Mouse (Mus musculus) MEL (cell line): ENCODE data around the gene Inppl1. TPM values are rescaled to one million over a fixed set of nuclear protein-coding genes. Genes with fewer than 3 reads are reported as not detected.

Source experiments
- DNase-seq: peaks from one replicate; pipeline ENCODE4 v3.0.0; 2011; ENCODE audit warnings: low read depth, low spot score
- H3K27ac ChIP-seq: 2 replicates; pipeline ENCODE4 v1.5.1; 2012; ENCODE audit warnings: low read depth, mild to moderate bottlenecking, control low read depth, low read length, moderate library complexity; ENCODE audit not compliant: control insufficient read depth
- H3K27me3 ChIP-seq, 2 experiments: fragments of 150-350 bp in 1 of 2; sonication (generic) in 1 of 2; 2 replicates each; pipeline ENCODE4 v1.6.1; 2012; ENCODE audit warnings: low read length in 2 of 2, mild to moderate bottlenecking in 2 of 2, improper control_type of control experiment in 1 of 2, moderate library complexity in 1 of 2; ENCODE audit not compliant: insufficient read depth in 2 of 2, control insufficient read depth in 1 of 2
- H3K36me3 ChIP-seq, 2 experiments: 2 replicates each; pipeline ENCODE4 v1.6.1; 2012 to 2014; ENCODE audit warnings: low read length in 2 of 2, improper control_type of control experiment in 1 of 2, inconsistent platforms in 1 of 2, mild to moderate bottlenecking in 1 of 2; ENCODE audit not compliant: insufficient read depth in 2 of 2, control insufficient read depth in 1 of 2
- H3K4me1 ChIP-seq, 2 experiments: fragments of 150-350 bp in 1 of 2; sonication (generic) in 1 of 2; 2 replicates each; pipeline ENCODE4 v1.6.1; 2012; ENCODE audit warnings: low read length in 2 of 2, improper control_type of control experiment in 1 of 2, mild to moderate bottlenecking in 1 of 2; ENCODE audit not compliant: insufficient read depth in 2 of 2, control insufficient read depth in 1 of 2
- H3K4me3 ChIP-seq, 2 experiments: fragments of 150-350 bp in 1 of 2; sonication (generic) in 1 of 2; 2 replicates each; pipeline ENCODE4 v1.5.1; 2012; ENCODE audit warnings: low read depth in 2 of 2, low read length in 2 of 2, mild to moderate bottlenecking in 2 of 2, moderate library complexity in 2 of 2, control low read depth in 1 of 2, improper control_type of control experiment in 1 of 2; ENCODE audit not compliant: control insufficient read depth in 1 of 2, insufficient read depth in 1 of 2
- H3K79me2 ChIP-seq: 2 replicates; pipeline ENCODE4 v1.6.1; 2012; ENCODE audit warnings: mild to moderate bottlenecking, low read length, moderate library complexity; ENCODE audit not compliant: control insufficient read depth, poor library complexity, insufficient read depth
- H3K9ac ChIP-seq: 2 replicates; pipeline ENCODE4 v1.6.1; 2012; ENCODE audit warnings: low read depth, mild to moderate bottlenecking, control low read depth, low read length, moderate library complexity; ENCODE audit not compliant: control insufficient read depth, poor library complexity, severe bottlenecking
- H3K9me3 ChIP-seq: fragments of 150-350 bp; sonication (generic); replicated peaks from 2 replicates; pipeline ENCODE4 v1.6.1; 2012; ENCODE audit warnings: mild to moderate bottlenecking, low read length, improper control_type of control experiment, moderate library complexity; ENCODE audit not compliant: insufficient read depth
- BHLHE40 ChIP-seq: IDR thresholded peaks from 2 replicates; pipeline ENCODE4 v1.6.1; 2012; ENCODE audit warnings: low read depth, mild to moderate bottlenecking, inconsistent platforms, low read length, improper control_type of control experiment, borderline replicate concordance
- CHD1 ChIP-seq: IDR thresholded peaks from 2 replicates; pipeline ENCODE4 v1.6.1; 2012; ENCODE audit warnings: low read depth, mild to moderate bottlenecking, inconsistent platforms, low read length, improper control_type of control experiment
- CHD2 ChIP-seq: IDR thresholded peaks from 2 replicates; pipeline ENCODE4 v1.6.1; 2011; ENCODE audit warnings: low read length, improper control_type of control experiment
- CTCF ChIP-seq, 3 experiments: IDR thresholded peaks in 2 of 3; conservative IDR thresholded peaks in 1 of 3; 2 replicates each; pipeline ENCODE4 v1.5.1; 2011 to 2012; ENCODE audit warnings: low read length in 3 of 3, low read depth in 2 of 3, mild to moderate bottlenecking in 2 of 3, improper control_type of control experiment in 1 of 3, inconsistent platforms in 1 of 3, mixed read lengths in 1 of 3, moderate library complexity in 1 of 3; ENCODE audit not compliant: control insufficient read depth in 1 of 3, insufficient read depth in 1 of 3, poor library complexity in 1 of 3, severe bottlenecking in 1 of 3
- EP300 ChIP-seq, 2 experiments: IDR thresholded peaks; 2 replicates each; pipeline ENCODE4 v1.6.1; 2011; ENCODE audit warnings: improper control_type of control experiment in 2 of 2, low read length in 2 of 2, low read depth in 1 of 2, mild to moderate bottlenecking in 1 of 2
- ETS1 ChIP-seq: IDR thresholded peaks from 2 replicates; pipeline ENCODE4 v1.6.1; 2012; ENCODE audit warnings: low read depth, mild to moderate bottlenecking, inconsistent platforms, low read length, improper control_type of control experiment, moderate library complexity
- GABPA ChIP-seq: IDR thresholded peaks from 2 replicates; pipeline ENCODE4 v1.6.1; 2012; ENCODE audit warnings: low read depth, mild to moderate bottlenecking, inconsistent platforms, low read length, improper control_type of control experiment, moderate library complexity
- GATA1 ChIP-seq: IDR thresholded peaks from 2 replicates; pipeline ENCODE4 v1.6.1; 2011; ENCODE audit warnings: low read depth, low read length, improper control_type of control experiment
- MAFK ChIP-seq: IDR thresholded peaks from 2 replicates; pipeline ENCODE4 v1.6.1; 2011; ENCODE audit warnings: low read depth, mild to moderate bottlenecking, low read length, improper control_type of control experiment, borderline replicate concordance
- MEF2A ChIP-seq: IDR thresholded peaks from 2 replicates; pipeline ENCODE4 v1.6.1; 2014; ENCODE audit warnings: low read depth, mild to moderate bottlenecking, inconsistent platforms, low read length, improper control_type of control experiment; ENCODE audit not compliant: poor library complexity, insufficient replicate concordance, severe bottlenecking; ENCODE audit errors: extremely low read depth
- MYB ChIP-seq: IDR thresholded peaks from 2 replicates; pipeline ENCODE4 v1.6.1; 2011; ENCODE audit warnings: mild to moderate bottlenecking, low read depth, low read length, improper control_type of control experiment
- NELFE ChIP-seq: IDR thresholded peaks from 2 replicates; pipeline ENCODE4 v1.6.1; 2011; ENCODE audit warnings: low read depth, low read length, improper control_type of control experiment
- POLR2A ChIP-seq, 2 experiments: IDR thresholded peaks; 2 replicates each; pipeline ENCODE4 v1.6.1; 2011 to 2012; ENCODE audit warnings: low read length in 2 of 2, mild to moderate bottlenecking in 2 of 2, control low read depth in 1 of 2, improper control_type of control experiment in 1 of 2, low read depth in 1 of 2, moderate library complexity in 1 of 2; ENCODE audit not compliant: control insufficient read depth in 1 of 2, insufficient read depth in 1 of 2, poor library complexity in 1 of 2
- RCOR1 ChIP-seq: IDR thresholded peaks from 2 replicates; pipeline ENCODE4 v1.6.1; 2012; ENCODE audit warnings: low read depth, mild to moderate bottlenecking, inconsistent platforms, low read length, improper control_type of control experiment
- SIN3A ChIP-seq: IDR thresholded peaks from 2 replicates; pipeline ENCODE4 v1.6.1; 2012; ENCODE audit warnings: low read length, improper control_type of control experiment, inconsistent platforms
- TCF12 ChIP-seq: IDR thresholded peaks from 2 replicates; pipeline ENCODE4 v1.6.1; 2014; ENCODE audit warnings: low read depth, mild to moderate bottlenecking, inconsistent platforms, low read length, improper control_type of control experiment, moderate library complexity
- USF2 ChIP-seq, 2 experiments: IDR thresholded peaks; 2 replicates each; pipeline ENCODE4 v1.6.1; 2011 to 2012; ENCODE audit warnings: improper control_type of control experiment in 2 of 2, low read length in 2 of 2, borderline replicate concordance in 1 of 2, inconsistent platforms in 1 of 2, low read depth in 1 of 2, mild to moderate bottlenecking in 1 of 2; ENCODE audit not compliant: insufficient read depth in 1 of 2
- ZC3H11A ChIP-seq: IDR thresholded peaks from 2 replicates; pipeline ENCODE4 v1.6.1; 2012; ENCODE audit warnings: low read depth, mild to moderate bottlenecking, inconsistent platforms, low read length, improper control_type of control experiment
- polyA plus RNA-seq, 2 experiments: library from polyadenylated mRNA; stranded (reverse) in 1 of 2; unstranded in 1 of 2; fragments of >175 nt in 1 of 2; fragments of >200 nt in 1 of 2; gene quantifications; 2 replicates each; pipeline versions ENCODE4 v1.2.1 to v1.2.4; 2012; ENCODE audit warnings: low replicate concordance in 2 of 2, low read depth in 1 of 2; ENCODE audit not compliant: insufficient read length in 2 of 2, insufficient read depth in 1 of 2, missing spikeins in 1 of 2
- total RNA-seq: library from RNA; depleted of rRNA; stranded (reverse); fragments of 300-350 nt; gene quantifications from 2 replicates; pipeline ENCODE4 v1.2.3, GENCODE M21; 2012

The Inppl1 gene
- total and polyA plus RNA-seq, 3 experiments = 9.5 to 31.3 TPM; not detected in 1

DNA sequence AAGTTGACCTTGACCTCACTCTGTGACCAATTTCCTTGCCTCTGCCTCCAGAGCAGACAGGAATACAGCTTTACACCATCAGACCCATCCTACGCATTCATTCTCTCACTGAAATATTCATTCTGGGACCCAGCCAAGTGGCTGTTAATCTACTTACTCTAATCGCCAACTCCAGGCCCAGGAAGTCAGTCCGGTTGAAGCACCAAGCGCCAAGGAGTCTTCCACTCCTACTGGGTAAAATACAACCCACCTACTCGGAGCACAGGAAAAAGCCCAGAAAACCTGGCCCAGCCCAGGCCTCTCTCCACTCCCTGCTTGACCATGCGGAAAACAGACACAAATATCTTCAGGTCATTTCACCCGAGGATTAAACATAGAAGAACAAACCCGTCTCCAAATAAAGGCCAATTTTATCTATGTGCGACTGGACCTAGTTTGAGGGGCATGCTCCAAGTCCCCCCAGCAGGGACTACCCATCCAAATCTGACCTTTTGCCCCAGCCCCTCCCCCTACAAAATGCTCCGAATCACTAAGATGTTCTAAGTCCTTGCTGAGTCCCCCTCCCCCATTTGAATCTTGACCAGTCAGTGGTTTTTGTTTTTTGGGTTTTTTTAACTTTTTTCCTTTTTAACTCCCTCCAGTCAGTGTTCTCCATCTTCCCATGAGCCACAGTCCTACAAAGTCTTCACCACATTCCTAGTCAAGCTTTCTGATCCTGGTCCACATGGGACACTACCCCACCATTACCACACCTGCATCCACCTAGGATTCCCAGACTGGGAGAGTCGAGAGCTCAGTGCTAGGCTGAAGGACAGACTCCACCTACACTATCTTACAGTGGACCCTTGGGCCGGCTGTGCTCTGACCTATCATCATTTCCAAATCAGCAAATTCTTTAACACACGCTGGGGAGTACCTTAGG lies 30.5 kb upstream of the Inppl1 start:
- Histone ChIP-seq H3K4me3 (no peak overlapping the region), H3K4me1 (no peaks in the 10 kb centered on the region), H3K36me3 (no peaks in the 10 kb centered on the region), H3K9ac (no peak overlapping the region), H3K27me3 (no peaks in the 10 kb centered on the region; a peak in 1 of 4 replicates), H3K27ac (no peak overlapping the region), H3K9me3 (no peaks in the 10 kb centered on the region), H3K79me2 (no peaks in the 10 kb centered on the region)
- no peak for TF ChIP-seq CTCF (IDR thresholded peaks at IDR 0.05 in 2 of 3, conservative IDR thresholded peaks at IDR 0.05 in 1 of 3; ENCODE audit: control insufficient read depth in 1 of 3, insufficient read depth in 1 of 3, low read depth in 2 of 3, low read length in 3 of 3, poor library complexity in 1 of 3, severe bottlenecking in 1 of 3)
- no peak for TF ChIP-seq GATA1
- no peak for TF ChIP-seq ETS1
- TF ChIP-seq ZC3H11A = no peak
- no peak for TF ChIP-seq TCF12
- TF ChIP-seq RCOR1 = no peak
- no peak for TF ChIP-seq CHD2
- no peak for TF ChIP-seq BHLHE40
- TF ChIP-seq EP300 (IDR thresholded peaks at IDR 0.05; ENCODE audit: low read depth in 1 of 2, low read length in 2 of 2) = no peak
- TF ChIP-seq NELFE = no peak
- TF ChIP-seq POLR2A (IDR thresholded peaks at IDR 0.05; ENCODE audit: control insufficient read depth in 1 of 2, insufficient read depth in 1 of 2, low read depth in 1 of 2, low read length in 2 of 2, poor library complexity in 1 of 2) = no peak
- TF ChIP-seq USF2 (IDR thresholded peaks at IDR 0.05; ENCODE audit: borderline replicate concordance in 1 of 2, insufficient read depth in 1 of 2, low read depth in 1 of 2, low read length in 2 of 2) = no peak
- TF ChIP-seq SIN3A = no peak
- TF ChIP-seq MAFK = no peak
- TF ChIP-seq CHD1 = no peak
- TF ChIP-seq GABPA = no peak
- TF ChIP-seq MEF2A = no peak
- TF ChIP-seq MYB = no peak
- DNase-seq = no peak

GRCm38 (mm10) chr7:101867482-101867881 lies 29.5 kb upstream of the Inppl1 start:
- TF ChIP-seq ZC3H11A = no peak
- Histone ChIP-seq H3K9ac (no peak overlapping the region), H3K27me3 (no peaks in the 10 kb centered on the region; a peak in 1 of 4 replicates)

More at GRCm38 (mm10) chr7:101867482-101867881, 29.5 kb upstream of the Inppl1 start:
- no peak overlapping the region for H3K4me3 ChIP-seq
- no peaks in the 10 kb centered on the region for H3K9me3 ChIP-seq
- DNase-seq = no peak
- no peaks in the 10 kb centered on the region for H3K36me3 ChIP-seq
- H3K4me1 ChIP-seq = no peaks in the 10 kb centered on the region
- H3K27ac ChIP-seq = no peak overlapping the region
- H3K79me2 ChIP-seq = no peaks in the 10 kb centered on the region
